Mouse (Mus musculus) intestine, postnatal 0 days (tissue): ENCODE data around the gene Ints6. TPM values are rescaled to one million over a fixed set of nuclear protein-coding genes. Genes with fewer than 3 reads are reported as not detected.

Experiments
- ATAC-seq: fragments of 200-750 bp; cut with Nextera tagmentation; 2 replicates; pipeline ENCODE4 v1.8.0; 2017; ENCODE audit warnings: mild to moderate bottlenecking, moderate TSS enrichment, moderate library complexity
- H3K27ac ChIP-seq: fragments of 300-500 bp; sonication (generic); 2 replicates; pipeline ENCODE4 v1.5.1; 2014; ENCODE audit warnings: mild to moderate bottlenecking, low read depth, low read length, moderate library complexity
- H3K27me3 ChIP-seq: fragments of 300-500 bp; sonication (generic); replicated peaks from 2 replicates; pipeline ENCODE4 v1.6.1; 2014; ENCODE audit warnings: low read length, mixed read lengths; ENCODE audit not compliant: control insufficient read depth, insufficient read depth
- H3K36me3 ChIP-seq: fragments of 300-500 bp; sonication (generic); 2 replicates; pipeline ENCODE4 v1.6.1; 2014; ENCODE audit warnings: mild to moderate bottlenecking, moderate library complexity; ENCODE audit not compliant: control insufficient read depth, insufficient read depth
- H3K4me1 ChIP-seq: fragments of 300-500 bp; sonication (generic); replicated peaks from 2 replicates; pipeline ENCODE4 v1.6.1; 2014; ENCODE audit warnings: antibody characterized with exemption, low read length, mixed read lengths; ENCODE audit not compliant: control insufficient read depth, insufficient read depth
- H3K4me2 ChIP-seq: fragments of 300-500 bp; sonication (generic); replicated peaks from 2 replicates; pipeline ENCODE4 v1.6.1; 2014; ENCODE audit warnings: low read depth, mild to moderate bottlenecking, moderate library complexity
- H3K4me3 ChIP-seq: fragments of 300-500 bp; sonication (generic); 2 replicates; pipeline ENCODE4 v1.5.1; 2014; ENCODE audit warnings: low read depth, low read length
- H3K9ac ChIP-seq: fragments of 300-500 bp; sonication (generic); 2 replicates; pipeline ENCODE4 v1.6.1; 2014; ENCODE audit warnings: mild to moderate bottlenecking, low read depth, low read length
- H3K9me3 ChIP-seq: fragments of 300-500 bp; sonication (generic); 2 replicates; pipeline ENCODE4 v1.6.1; 2016; ENCODE audit warnings: mixed run types; ENCODE audit not compliant: control insufficient read depth
- CTCF ChIP-seq: sonication (generic); IDR thresholded peaks from 2 replicates; pipeline ENCODE4 v1.5.1; 2016; ENCODE audit warnings: low read depth, mild to moderate bottlenecking, control low read depth, antibody characterized with exemption, moderate library complexity
- WGBS: fragments of 180-500 bp; shearing (Covaris S2); extraction: QIAGEN DNeasy Blood & Tissue Kit; methylation state at CpG from one replicate; pipeline ENCODE4 v1.1.7; 2014; 5-methylcytosine and 5-hydroxymethylcytosine counted together
- polyA plus RNA-seq: library from polyadenylated mRNA; unstranded; fragments of >200 nt; fragmentation: Nextera tagmentation; extraction: Ambion mirVana; gene quantifications from 2 replicates; pipeline ENCODE4 v1.2.1, GENCODE M21; 2015

Ints6 gene
- polyA plus RNA-seq, 1 experiment from 2014 or later = 6.5 TPM

DNA sequence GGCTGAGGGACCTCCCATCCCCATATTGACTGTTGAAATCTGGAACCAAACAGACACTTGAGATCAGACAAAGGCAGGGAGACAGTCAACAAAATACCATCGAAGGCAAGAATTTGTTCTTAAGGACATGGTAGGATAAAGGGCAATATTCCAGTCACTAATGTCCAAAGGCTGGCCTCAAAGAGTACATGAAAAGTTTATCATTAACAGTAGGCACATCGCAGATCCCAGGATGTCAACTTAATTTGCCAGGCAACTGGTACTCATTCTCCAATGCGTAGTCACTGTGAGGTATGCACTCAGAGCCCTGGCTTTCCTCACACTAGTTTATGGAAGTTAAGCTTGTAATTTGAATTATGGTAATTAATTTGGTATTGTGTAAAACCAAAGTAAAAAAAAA is 13.3 kb upstream of the Ints6 start:
- H3K27me3 ChIP-seq = no peaks in the 10 kb centered on the region
- no peaks in the 10 kb centered on the region for H3K36me3 ChIP-seq
- no peaks in the 10 kb centered on the region for H3K9me3 ChIP-seq
- H3K4me2 ChIP-seq = no peak overlapping the region
- H3K4me3 ChIP-seq = no peak overlapping the region
- WGBS = 38% methylated on average over 3 of the region's 3 CpGs
- no peak for ATAC-seq
- H3K9ac ChIP-seq = no peak overlapping the region
- H3K4me1 ChIP-seq = no peaks in the 10 kb centered on the region
- no peak for TF ChIP-seq CTCF
- no peak overlapping the region for H3K27ac ChIP-seq

DNA sequence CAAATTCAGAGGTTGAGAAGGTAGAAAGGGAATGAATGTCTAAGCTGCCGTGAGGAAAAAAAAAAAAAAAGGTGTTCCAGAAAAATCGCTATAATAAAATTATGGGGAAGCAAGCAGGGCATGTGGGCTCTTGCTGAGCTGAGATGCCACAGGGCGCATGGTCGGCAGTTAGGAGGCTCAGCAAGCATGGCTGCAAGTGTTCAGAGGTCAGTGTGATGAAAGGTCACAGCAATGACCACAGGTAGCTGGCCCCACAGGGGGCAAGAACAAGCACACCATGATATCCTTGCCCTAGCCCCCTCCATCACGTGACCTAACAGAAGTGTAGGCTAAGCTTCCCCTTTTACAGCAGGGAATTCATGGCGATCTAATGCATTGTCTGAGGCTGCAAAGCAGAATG is 12.8 kb upstream of the Ints6 start:
- Histone ChIP-seq H3K4me3 (no peak overlapping the region), H3K27ac (no peak overlapping the region), H3K9ac (no peak overlapping the region), H3K4me1 (no peaks in the 10 kb centered on the region), H3K36me3 (no peaks in the 10 kb centered on the region), H3K27me3 (no peaks in the 10 kb centered on the region), H3K9me3 (no peaks in the 10 kb centered on the region), H3K4me2 (no peak overlapping the region)
- no peak for TF ChIP-seq CTCF
- WGBS = 73% methylated on average over 6 of the region's 6 CpGs
- no peak for ATAC-seq

DNA sequence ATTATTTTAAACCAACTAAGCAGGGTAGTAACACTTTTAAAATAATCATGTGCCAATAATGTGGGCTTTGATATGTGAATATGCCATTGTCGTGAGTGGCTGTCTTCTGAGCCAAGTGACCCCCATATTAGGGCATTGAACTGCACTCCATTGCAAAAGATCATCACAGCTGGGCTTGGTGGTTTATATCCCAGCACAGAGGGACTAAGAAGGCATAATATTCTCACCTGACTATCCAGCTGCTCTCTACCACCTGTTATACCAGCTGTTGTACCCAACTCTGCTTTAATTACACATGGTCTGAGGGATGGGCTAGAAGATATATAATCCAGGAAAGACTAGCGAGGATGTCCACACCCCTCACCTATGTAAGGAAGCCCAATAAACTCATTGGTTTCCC is 4.4 kb upstream of the Ints6 start:
- 64% methylated on average over 2 of the region's 2 CpGs for WGBS
- no peak overlapping the region for H3K9ac ChIP-seq
- H3K4me3 ChIP-seq = no peak overlapping the region
- H3K36me3 ChIP-seq = no peaks in the 10 kb centered on the region
- ATAC-seq = no peak
- no peak for TF ChIP-seq CTCF
- no peaks in the 10 kb centered on the region for H3K9me3 ChIP-seq
- H3K27me3 ChIP-seq = no peaks in the 10 kb centered on the region
- H3K4me1 ChIP-seq = no peaks in the 10 kb centered on the region
- no peak overlapping the region for H3K4me2 ChIP-seq
- no peak overlapping the region for H3K27ac ChIP-seq

DNA sequence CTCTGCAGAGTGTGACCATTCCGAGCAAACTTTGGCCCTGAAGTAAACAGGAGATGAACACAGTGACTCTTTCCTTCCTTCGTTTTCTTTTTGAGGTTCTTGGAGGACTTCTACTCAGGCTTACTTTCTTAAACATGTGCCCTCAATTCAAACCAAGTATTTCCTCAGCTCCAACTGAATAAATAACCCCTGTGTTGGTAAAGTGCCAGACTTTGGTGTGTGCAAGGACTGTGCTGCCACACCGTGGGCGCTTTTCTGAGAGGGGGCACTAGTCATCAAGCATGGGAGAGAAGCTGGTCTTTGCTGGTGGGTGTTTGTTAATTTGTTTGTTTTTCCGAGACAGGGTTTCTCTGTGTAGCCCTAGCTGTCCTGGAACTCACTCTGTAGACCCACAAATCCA is 3.4 kb upstream of the Ints6 start:
- no peak overlapping the region for H3K4me3 ChIP-seq
- H3K36me3 ChIP-seq = no peaks in the 10 kb centered on the region
- H3K4me1 ChIP-seq = no peaks in the 10 kb centered on the region
- no peak overlapping the region for H3K27ac ChIP-seq
- no peaks in the 10 kb centered on the region for H3K9me3 ChIP-seq
- H3K9ac ChIP-seq = no peak overlapping the region
- no peak for TF ChIP-seq CTCF
- WGBS = 81% methylated on average over 5 of the region's 5 CpGs
- ATAC-seq = no peak
- H3K4me2 ChIP-seq = no peak overlapping the region
- H3K27me3 ChIP-seq = no peaks in the 10 kb centered on the region

DNA sequence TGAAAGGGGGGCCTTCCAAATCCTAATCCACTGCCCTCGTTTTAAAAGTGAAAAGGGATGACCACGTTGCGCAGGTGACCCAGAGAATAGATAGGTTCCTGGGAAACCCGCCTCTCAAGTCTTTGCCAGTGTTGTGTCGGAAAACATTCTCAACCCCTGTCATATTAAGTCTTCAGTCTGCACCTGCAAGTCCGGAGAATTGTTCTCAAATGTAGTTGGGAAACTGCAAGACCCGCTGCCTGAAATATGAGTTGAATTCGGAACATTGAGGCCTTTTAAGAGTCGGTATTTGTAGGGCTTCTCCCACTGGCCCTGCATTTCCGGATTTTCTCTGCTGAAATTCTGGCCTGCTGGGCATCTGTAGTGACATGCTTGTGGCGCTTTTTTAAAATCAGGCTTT is 974 bp upstream of the Ints6 start:
- Histone ChIP-seq H3K27ac (peak overlapping the region; percentile 99), H3K4me3 (peak overlapping the region; percentile 95), H3K9me3 (no peaks in the 10 kb centered on the region), H3K36me3 (no peaks in the 10 kb centered on the region), H3K4me2 (peak overlapping the region; percentile 75), H3K9ac (peak overlapping the region; percentile 80), H3K4me1 (no peaks in the 10 kb centered on the region), H3K27me3 (no peaks in the 10 kb centered on the region)
- no peak for TF ChIP-seq CTCF
- ATAC-seq = no peak
- 3% methylated on average over 11 of the region's 11 CpGs for WGBS

DNA sequence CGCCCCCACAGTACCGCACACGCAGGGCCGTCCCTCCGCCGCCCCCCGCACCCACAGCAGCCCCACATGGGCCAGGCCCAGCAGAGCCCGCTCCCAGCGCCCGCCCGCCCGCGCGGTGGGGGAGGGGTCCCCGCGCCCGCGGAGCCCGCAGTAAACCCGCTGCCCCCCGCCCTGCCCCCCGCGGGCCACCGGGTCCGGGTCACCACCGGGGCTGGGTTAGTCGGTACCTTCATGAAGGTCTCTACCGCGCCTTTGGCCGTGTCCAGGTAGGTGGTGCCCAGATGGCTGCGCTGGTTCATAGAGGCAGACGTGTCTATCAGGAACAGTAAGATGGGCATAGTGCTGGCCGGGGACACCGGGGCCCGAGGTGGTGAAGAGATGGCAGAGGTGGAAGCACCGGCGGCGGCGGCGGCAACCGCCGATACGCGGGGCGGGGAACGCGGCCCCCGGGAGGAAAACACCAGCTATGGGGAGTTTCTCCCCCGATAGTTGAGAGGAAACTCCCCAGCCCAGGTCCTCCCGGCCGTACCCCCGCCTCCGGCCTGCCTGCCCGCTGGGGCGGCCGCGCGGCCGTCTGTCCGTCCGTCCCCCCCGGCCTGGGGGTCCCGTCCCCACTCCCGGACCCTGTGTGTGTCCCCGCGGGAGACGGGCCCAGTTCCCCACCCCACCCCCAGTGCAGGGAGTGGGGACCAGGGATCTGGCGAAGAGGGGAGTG is 491 bp downstream of the Ints6 start:
- Histone ChIP-seq H3K4me3 (peak overlapping the region; percentile 95), H3K4me2 (peak overlapping the region; percentile 97), H3K27me3 (no peaks in the 10 kb centered on the region), H3K27ac (peak overlapping the region; percentile 99), H3K4me1 (no peaks in the 10 kb centered on the region), H3K9ac (peak overlapping the region; percentile 99), H3K9me3 (no peaks in the 10 kb centered on the region), H3K36me3 (no peaks in the 10 kb centered on the region)
- TF ChIP-seq CTCF = no peak
- WGBS = under 1% methylated on average over 57 of the region's 68 CpGs
- ATAC-seq = peak; percentile 12
